Mouse (Mus musculus) inflammation-experienced regulatory T-cells (primary cell): Measurements from ENCODE around the gene Vmn2r43. TPM values are rescaled to one million over a fixed set of nuclear protein-coding genes. Genes with fewer than 3 reads are reported as not detected.

ENCODE experiments used
- polyA plus RNA-seq, 2 experiments: library from polyadenylated mRNA; unstranded; fragments of 100-300 nt; shearing (Covaris generic); gene quantifications; one replicate each; pipeline ENCODE4 v1.2.1; 2017

Vmn2r43 gene
- polyA plus RNA-seq = not detected

GRCm38 (mm10) chr7:8260499-8260898 is at the start of gene Vmn2r43:
Gene Vmn2r43 (minus strand): TSS chr7:8260599.

GRCm38 (mm10) chr7:8200220-8200619 is 60.2 kb downstream of the Vmn2r43 start, which contains the start of gene Vmn2r42:
Gene Vmn2r42 (minus strand): TSS chr7:8200320.

Other genes with a start within 250 kb of the Vmn2r43 start
- gene Vmn2r41, start 98.9 kb downstream of the Vmn2r43 start, polyA plus RNA-seq = not detected
- gene Vmn2r42, start 60.3 kb downstream of the Vmn2r43 start, polyA plus RNA-seq = under 1 TPM; 0.07 to 0.54 TPM
- gene Vmn2r44, start 122.7 kb upstream of the Vmn2r43 start, polyA plus RNA-seq = under 1 TPM; 0.06 to 0.11 TPM
- gene Vmn2r45, start 228.5 kb upstream of the Vmn2r43 start, polyA plus RNA-seq = under 1 TPM in 1 of 2 experiments, not detected in 1; 0.22 TPM